In genomic region chr1:153064784-153065390, GRCm38 (mm10) we compare ENCODE assay signal across 9 mouse cellular contexts.
DNase-seq lines count a peak whose midpoint lies in the region; ATAC-seq and TF ChIP-seq lines count a peak whose summit lies in the region.
"Had no signal": no experiment of that assay in that cellular context is flagged by ENCODE, and none has a peak within 500 bp of the region (broad histone marks: within the 10 kb centered on the region; RNA-seq: fewer than 3 reads in every experiment).

No protein-coding gene starts in this region.

- intact Hi-C loops in heart, postnatal 14 days (cut with DNase I): no loop called here

- no peak overlapping the region for H3K4me2 ChIP-seq in lung, embryonic 14.5 days
- no peak overlapping the region for H3K4me2 ChIP-seq in liver, embryonic 12.5 days
- H3K4me2 ChIP-seq: neural tube, embryonic 13.5 days had no signal

- WGBS in lung, embryonic 14.5 days: 66% methylated on average over 9 of the region's 9 CpGs
- WGBS in liver, embryonic 12.5 days (ENCODE audit: insufficient replicate concordance): 69% methylated on average over 9 of the region's 9 CpGs

- H3K4me1 ChIP-seq in lung, embryonic 14.5 days (ENCODE audit: insufficient read depth): peaks cover 16% of the 10 kb centered on the region
- H3K4me1 ChIP-seq in liver, embryonic 12.5 days: no peaks in the 10 kb centered on the region

- no peak for ATAC-seq in lung, embryonic 14.5 days (ENCODE audit: insufficient read depth)
- ATAC-seq in liver, embryonic 12.5 days: no peak

- no peak overlapping the region for H3K4me3 ChIP-seq in lung, embryonic 14.5 days (ENCODE audit: low read depth, low read length)
- no peak overlapping the region for H3K4me3 ChIP-seq in liver, embryonic 12.5 days
- H3K4me3 ChIP-seq: neural tube, embryonic 13.5 days had no signal

- no peak for TF ChIP-seq CTCF in lung, embryonic 14.5 days (IDR thresholded peaks at IDR 0.05; ENCODE audit: low read depth)

- peak overlapping the region; percentile 95 for H3K27ac ChIP-seq in lung, embryonic 14.5 days (ENCODE audit: low read depth)
- no peak overlapping the region for H3K27ac ChIP-seq in liver, embryonic 12.5 days

- H3K9ac ChIP-seq in lung, embryonic 14.5 days: no peak overlapping the region
- H3K9ac ChIP-seq in liver, embryonic 12.5 days: no peak overlapping the region
- H3K9ac ChIP-seq: neural tube, embryonic 13.5 days had no signal

- no peaks in the 10 kb centered on the region for H3K9me3 ChIP-seq in lung, embryonic 14.5 days (ENCODE audit: low read depth, low read length)
- H3K9me3 ChIP-seq in liver, embryonic 12.5 days (replicated peaks): no peaks in the 10 kb centered on the region
- H3K9me3 ChIP-seq: neural tube, embryonic 13.5 days had no signal

- DNase-seq in heart, adult 9 months (ENCODE audit: low spot score in 2 of 2): peak; percentile 35 to 38
- DNase-seq in heart, postnatal 14 days: no peak
- peak; percentile 66 for DNase-seq in lung, embryonic 14.5 days
- DNase-seq in lung, adult 18-20 months: no peak
- peak; percentile 46 to 58 for DNase-seq in cerebellum, postnatal 14 days
- DNase-seq in lung, postnatal 36 days: peak; percentile 20
- no peak for DNase-seq in ovary, postnatal 14 days (ENCODE audit: low spot score)

- H3K27me3 ChIP-seq in lung, embryonic 14.5 days (ENCODE audit: insufficient read depth, low read length): no peaks in the 10 kb centered on the region
- H3K27me3 ChIP-seq in liver, embryonic 12.5 days (replicated peaks): peaks cover 10% of the 10 kb centered on the region; the same call in 1 of the 2 replicates

- no peaks in the 10 kb centered on the region for H3K36me3 ChIP-seq in lung, embryonic 14.5 days (ENCODE audit: insufficient read depth)
- H3K36me3 ChIP-seq in liver, embryonic 12.5 days: no peaks in the 10 kb centered on the region
- H3K36me3 ChIP-seq: neural tube, embryonic 13.5 days had no signal

Comparison
In these comparisons a context has a peak if more than half of its experiments do, and no peak if none do; other contexts are left out.
1. DNase-seq: peak in heart, adult 9 months (2 of 2), lung, embryonic 14.5 days (single experiment), cerebellum, postnatal 14 days (2 of 2) and lung, postnatal 36 days (single experiment); none in heart, postnatal 14 days (0 of 2), lung, adult 18-20 months (0 of 2) and ovary, postnatal 14 days (single experiment).